Mouse (Mus musculus) thymus, postnatal 14 days (tissue): Measurements from ENCODE around the gene Rnf150.

Experiments
- DNase-seq: peaks from one replicate; pipeline ENCODE4 v3.0.0; 2021

Rnf150 gene

DNA sequence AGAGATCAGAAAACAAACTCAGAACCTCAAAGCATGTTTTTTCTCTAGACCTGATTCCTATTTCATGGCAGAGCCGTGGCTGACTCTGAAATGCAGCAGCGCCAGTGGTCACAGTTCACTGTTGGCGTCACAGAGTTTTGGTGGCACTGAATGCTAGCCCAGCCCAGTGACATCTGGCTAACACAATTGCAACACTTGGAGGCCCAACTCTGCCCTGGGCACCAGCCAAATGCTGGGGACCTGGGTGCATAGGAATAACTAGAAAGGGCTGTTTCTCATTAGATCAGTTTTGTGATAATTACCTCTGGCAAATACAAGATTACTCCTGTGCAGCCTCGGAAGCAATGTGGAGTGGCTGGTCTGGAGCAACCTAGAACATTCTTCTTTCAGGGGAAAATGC, 31.9 kb downstream of the Rnf150 start:
- DNase-seq, result no peak

- no peak for DNase-seq
Measured at GRCm38 (mm10) chr8:82896796-82897195, 33.6 kb downstream of the Rnf150 start.

DNA sequence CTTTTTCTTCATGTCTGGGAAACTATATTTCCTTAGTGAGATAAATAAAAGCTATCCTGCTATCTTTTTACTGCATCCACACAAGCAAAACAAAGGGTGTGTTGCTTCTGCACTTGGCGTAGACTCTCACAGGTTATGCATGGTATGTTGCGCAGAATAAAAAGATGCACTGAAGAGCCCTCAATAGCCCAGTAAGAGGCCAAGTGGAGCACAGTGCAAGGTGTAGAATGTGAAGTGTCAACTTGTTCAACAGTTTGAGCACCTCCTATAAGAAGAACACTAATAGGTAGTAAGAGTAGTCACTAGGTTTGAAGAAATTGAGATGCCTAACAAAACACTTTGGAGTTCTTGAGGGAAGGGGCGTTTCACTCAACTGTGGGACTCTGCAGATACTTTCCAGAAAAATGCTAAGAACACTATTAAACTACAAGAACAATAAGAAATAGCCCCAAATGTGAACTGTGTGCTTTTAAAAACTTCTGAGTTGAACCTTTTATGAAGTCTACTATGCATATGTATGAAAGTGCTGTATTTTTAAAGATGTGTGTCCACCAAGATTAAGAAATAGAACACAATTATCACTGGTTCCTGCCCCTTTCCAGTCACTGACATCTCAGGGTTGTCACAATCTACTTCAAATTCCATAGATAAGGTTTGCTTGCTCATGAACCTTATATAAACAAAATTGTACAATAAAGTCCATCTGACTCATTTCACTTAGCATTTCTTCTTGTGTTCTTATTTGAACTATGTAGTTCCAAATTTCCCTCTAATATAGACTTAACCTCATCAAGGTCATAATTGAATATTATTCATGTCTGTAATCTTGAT, 34.7 kb downstream of the Rnf150 start:
- DNase-seq, result no peak

GRCm38 (mm10) chr8:82898459-82898841, 35.3 kb downstream of the Rnf150 start:
- DNase-seq, result no peak

- DNase-seq, result no peak
Measured at GRCm38 (mm10) chr8:82900958-82901357, 37.8 kb downstream of the Rnf150 start.

GRCm38 (mm10) chr8:82901549-82902138, 38.5 kb downstream of the Rnf150 start:
- no peak for DNase-seq

GRCm38 (mm10) chr8:82903497-82903896, 40.3 kb downstream of the Rnf150 start:
- no peak for DNase-seq

DNA sequence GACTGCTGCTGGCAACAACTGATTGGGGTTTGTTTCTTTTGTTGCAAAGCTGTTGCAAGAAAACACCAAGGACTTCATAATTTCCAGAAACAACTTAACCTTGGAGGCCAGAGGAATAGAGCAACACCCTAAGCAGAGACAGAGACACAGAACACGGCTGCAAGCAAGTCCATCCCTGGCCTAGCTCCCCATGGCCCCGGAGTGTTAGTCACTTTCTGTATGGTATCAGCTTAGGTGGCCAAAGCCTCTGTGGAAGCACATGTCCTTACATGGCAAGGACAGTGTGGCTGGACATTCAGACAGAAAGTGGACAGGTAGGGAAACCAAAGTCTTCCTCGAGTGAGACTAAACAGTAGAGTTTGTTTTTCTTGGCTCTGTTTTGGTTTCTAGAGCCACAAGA, 44.1 kb downstream of the Rnf150 start:
- no peak for DNase-seq

DNA sequence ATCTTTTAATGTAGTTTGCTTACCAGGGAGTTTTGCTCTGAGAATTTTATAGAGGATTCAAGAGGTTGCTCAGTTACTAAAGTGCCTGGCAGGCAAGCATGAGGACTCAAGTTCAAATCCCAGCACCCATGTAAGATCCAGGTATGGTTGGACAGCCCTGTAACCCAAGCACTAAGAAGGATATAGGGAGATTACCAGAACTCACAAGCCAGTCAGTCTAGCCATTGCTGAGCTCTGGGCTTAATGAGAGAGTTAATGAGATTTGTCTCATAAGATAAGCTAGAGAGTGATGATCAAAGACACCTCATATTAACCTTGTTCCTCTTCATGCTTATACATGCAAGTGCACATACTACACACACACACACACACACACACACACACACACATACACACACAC, 48.3 kb downstream of the Rnf150 start:
- DNase-seq, result no peak

- DNase-seq, result no peak
Measured at GRCm38 (mm10) chr8:82912282-82912681, 49.1 kb downstream of the Rnf150 start.

- no peak for DNase-seq
Measured at GRCm38 (mm10) chr8:82914543-82914942, 51.4 kb downstream of the Rnf150 start.

DNA sequence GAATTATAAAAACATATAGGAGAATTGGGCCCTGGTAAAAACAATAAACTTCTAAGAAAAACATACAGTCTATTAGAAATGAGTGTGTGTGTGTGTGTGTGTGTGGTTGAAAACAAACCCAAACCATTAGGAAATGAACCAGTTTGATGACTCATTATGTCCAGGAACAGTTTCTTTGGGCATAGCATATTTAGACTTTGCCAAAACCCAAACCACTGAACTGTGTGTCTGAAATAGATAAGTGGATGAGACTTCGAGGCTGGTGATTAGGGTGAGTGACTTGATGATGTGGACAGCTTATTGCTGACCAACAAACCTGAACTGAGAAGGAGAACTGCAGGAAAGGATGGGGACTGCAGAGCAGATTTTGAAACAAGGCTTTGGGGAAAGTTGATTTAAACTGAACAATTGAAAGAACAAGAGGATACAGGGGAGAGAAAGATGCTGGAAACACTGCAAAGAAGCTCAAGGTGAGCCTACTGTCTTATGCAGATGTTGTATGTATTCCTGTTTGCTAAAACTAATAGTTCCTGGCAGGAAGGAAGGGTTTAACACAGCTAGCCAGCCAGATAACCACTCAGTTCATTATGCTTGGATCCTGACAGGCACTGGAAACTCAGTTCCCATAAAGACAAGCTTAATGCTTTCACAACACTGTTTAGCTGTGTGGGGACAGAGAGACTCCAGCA, 53.8 kb downstream of the Rnf150 start:
- DNase-seq, result no peak

DNA sequence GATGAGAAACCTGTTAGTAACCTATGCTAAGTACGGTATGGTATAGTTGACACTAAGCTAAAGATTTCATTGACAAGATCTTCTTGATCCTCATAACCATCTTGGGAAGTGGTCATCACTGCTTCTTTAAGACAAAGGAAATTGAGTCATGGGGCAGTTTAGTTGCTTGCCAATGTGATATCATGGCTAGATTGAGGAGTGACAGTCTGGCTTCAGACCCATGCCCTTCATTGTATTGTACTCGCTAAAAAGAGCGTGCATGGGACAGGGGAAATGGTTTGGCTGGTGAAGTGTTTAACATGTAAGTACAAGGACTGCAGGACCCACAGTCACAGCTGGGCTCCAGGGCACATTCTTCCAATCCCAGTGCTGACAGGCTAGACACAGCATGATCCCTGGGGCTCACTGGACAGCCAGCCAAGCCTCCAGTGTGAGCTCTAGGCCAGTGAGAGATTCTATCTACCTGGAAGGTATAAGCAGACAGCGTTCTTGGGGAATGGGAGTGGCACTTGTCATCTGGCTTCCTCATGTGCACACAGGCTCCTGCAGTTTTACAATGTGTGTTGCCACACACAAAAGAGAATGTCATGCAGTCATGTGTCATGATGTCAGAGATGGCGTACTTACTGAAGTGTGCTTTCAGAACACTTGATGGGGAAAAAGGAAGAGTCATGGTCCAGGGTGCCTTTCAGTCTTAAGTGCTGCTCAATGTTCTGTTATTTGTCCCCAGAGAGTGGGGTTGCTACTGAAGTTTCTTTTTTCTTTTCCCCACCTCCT, 54.6 kb downstream of the Rnf150 start:
- no peak for DNase-seq

GRCm38 (mm10) chr8:82919676-82920075, 56.5 kb downstream of the Rnf150 start:
- DNase-seq, result no peak

GRCm38 (mm10) chr8:82920124-82920523, 57.0 kb downstream of the Rnf150 start:
- no peak for DNase-seq

- no peak for DNase-seq
Measured at GRCm38 (mm10) chr8:82925286-82925685, 62.1 kb downstream of the Rnf150 start.

- DNase-seq, result no peak
Measured at GRCm38 (mm10) chr8:82926518-82926917, 63.4 kb downstream of the Rnf150 start.

- no peak for DNase-seq
Measured at GRCm38 (mm10) chr8:82931554-82931953, 68.4 kb downstream of the Rnf150 start.

GRCm38 (mm10) chr8:82936162-82936561, 73.0 kb downstream of the Rnf150 start:
- no peak for DNase-seq

GRCm38 (mm10) chr8:82936866-82937265, 73.7 kb downstream of the Rnf150 start:
- DNase-seq, result no peak

DNA sequence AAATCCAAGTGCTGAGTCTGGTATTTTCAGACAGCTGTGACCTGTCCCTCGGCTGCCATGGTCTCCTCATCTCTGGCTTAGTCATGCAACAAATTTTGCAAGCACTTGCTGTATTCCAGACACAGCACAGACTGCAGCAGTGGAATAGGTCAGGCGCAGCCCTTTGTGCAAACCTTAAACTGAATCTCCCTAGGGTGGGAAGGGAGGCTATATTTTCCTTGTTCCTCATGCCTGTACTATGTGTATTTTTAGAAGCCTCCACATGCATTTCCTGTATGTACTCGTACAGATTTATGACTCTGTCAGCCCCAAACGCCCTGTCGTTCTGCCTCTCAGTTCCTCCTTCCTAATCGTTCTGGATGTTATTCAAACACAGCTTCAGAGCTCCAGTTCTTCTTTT, 76.8 kb downstream of the Rnf150 start:
- DNase-seq, result no peak

DNA sequence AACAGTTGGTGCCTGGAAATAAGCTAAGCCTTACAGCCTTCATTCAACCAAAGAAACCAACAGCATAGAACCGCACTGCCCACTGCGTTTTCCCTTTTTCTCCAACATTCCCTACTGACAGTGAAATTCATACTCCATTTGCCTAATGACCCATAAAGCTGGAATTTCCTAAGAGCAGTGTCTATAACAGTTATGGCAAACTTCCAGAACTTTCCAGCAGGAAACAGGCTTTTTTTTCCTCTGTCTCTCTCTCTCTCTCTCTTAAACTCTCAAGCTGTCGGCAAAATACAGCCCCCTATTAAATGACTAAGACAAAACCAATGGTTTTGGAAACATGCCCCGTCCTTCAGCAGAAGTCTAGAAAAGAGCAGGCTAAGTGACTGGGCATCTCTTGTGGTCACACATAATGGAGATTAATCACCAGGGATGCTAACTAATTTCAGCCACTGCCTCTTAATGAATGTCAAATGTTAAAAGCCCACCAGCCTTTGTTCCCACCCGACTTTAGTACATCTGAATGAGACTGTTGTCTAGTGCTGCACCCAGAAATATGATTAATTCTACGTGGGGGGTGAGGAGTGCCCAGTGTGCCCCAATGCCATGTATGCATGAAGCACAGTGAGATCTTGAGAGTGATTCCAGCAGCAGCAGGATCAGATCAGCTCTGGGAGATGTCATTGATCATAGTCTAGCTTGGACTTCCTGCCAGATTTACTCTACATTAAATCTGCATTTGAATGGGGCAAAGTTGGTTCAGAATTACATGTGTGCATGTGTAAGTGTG, 80.3 kb downstream of the Rnf150 start:
- DNase-seq, result no peak
